Mouse (Mus musculus) myocyte (in vitro differentiated cells): ENCODE data around the gene Stmn1. TPM values are rescaled to one million over a fixed set of nuclear protein-coding genes. Genes with fewer than 3 reads are reported as not detected.
A peak's percentile ranks its signal among the peaks of the same experiment; 100 is the strongest.

Experiments
- H3K27me3 ChIP-seq: one replicate; pipeline ENCODE4 v1.6.1; 2011; ENCODE audit not compliant: control insufficient read depth, insufficient read depth, insufficient read length
- H3K36me3 ChIP-seq: one replicate; pipeline ENCODE4 v1.6.1; 2011; ENCODE audit not compliant: control insufficient read depth, insufficient read depth
- H3K4me2 ChIP-seq: one replicate; pipeline ENCODE4 v1.6.1; 2011; ENCODE audit warnings: low read depth, control low read depth
- H3K4me3 ChIP-seq: one replicate; pipeline ENCODE4 v1.5.1; 2011; ENCODE audit warnings: mild to moderate bottlenecking, control low read depth, moderate library complexity
- H3K79me2 ChIP-seq: one replicate; pipeline ENCODE4 v1.6.1; 2011; ENCODE audit not compliant: control insufficient read depth, insufficient read depth
- H3ac ChIP-seq: one replicate; pipeline ENCODE4 v1.6.1; 2011; ENCODE audit not compliant: control insufficient read depth, insufficient read length
- CEBPB ChIP-seq: IDR thresholded peaks from 2 replicates; pipeline ENCODE4 v1.6.1; 2011; ENCODE audit warnings: mild to moderate bottlenecking, moderate library complexity; ENCODE audit not compliant: poor library complexity, insufficient read depth, severe bottlenecking
- E2F4 ChIP-seq: IDR thresholded peaks from one replicate; pipeline ENCODE4 v1.6.1; 2011; ENCODE audit warnings: mild to moderate bottlenecking, control low read depth, moderate library complexity; ENCODE audit not compliant: insufficient read depth
- MAX ChIP-seq: IDR thresholded peaks from one replicate; pipeline ENCODE4 v1.6.1; 2011; ENCODE audit warnings: low read depth, mild to moderate bottlenecking, control low read depth
- MYOD1 ChIP-seq, 3 experiments: IDR thresholded peaks; one replicate each; pipeline ENCODE4 v1.6.1; 2011; ENCODE audit warnings: control low read depth in 2 of 3, low read depth in 2 of 3, mild to moderate bottlenecking in 2 of 3, moderate library complexity in 1 of 3; ENCODE audit not compliant: insufficient read length in 2 of 3, control insufficient read depth in 1 of 3
- MYOG ChIP-seq, 3 experiments: IDR thresholded peaks; one replicate each; pipeline ENCODE4 v1.6.1; 2011; ENCODE audit warnings: control low read depth in 2 of 3, low read depth in 2 of 3, mild to moderate bottlenecking in 2 of 3; ENCODE audit not compliant: insufficient read length in 2 of 3, control insufficient read depth in 1 of 3, insufficient read depth in 1 of 3
- POLR2A ChIP-seq: IDR thresholded peaks from one replicate; pipeline ENCODE4 v1.6.1; 2011; ENCODE audit warnings: low read depth, mild to moderate bottlenecking, control low read depth, moderate library complexity; ENCODE audit not compliant: insufficient read length
- POLR2AphosphoS2 ChIP-seq: IDR thresholded peaks from one replicate; pipeline ENCODE4 v1.6.1; 2011; ENCODE audit warnings: low read depth, control low read depth; ENCODE audit not compliant: insufficient read length
- REST ChIP-seq: IDR thresholded peaks from one replicate; pipeline ENCODE4 v1.6.1; 2011; ENCODE audit warnings: mild to moderate bottlenecking, control low read depth, moderate library complexity; ENCODE audit not compliant: insufficient read depth, insufficient read length
- SRF ChIP-seq: IDR thresholded peaks from one replicate; pipeline ENCODE4 v1.6.1; 2011; ENCODE audit warnings: low read depth; ENCODE audit not compliant: control insufficient read depth, insufficient read length
- TCF12 ChIP-seq: IDR thresholded peaks from one replicate; pipeline ENCODE4 v1.6.1; 2011; ENCODE audit warnings: mild to moderate bottlenecking, control low read depth; ENCODE audit not compliant: poor library complexity, insufficient read depth, severe bottlenecking
- TCF3 ChIP-seq: IDR thresholded peaks from one replicate; pipeline ENCODE4 v1.6.1; 2011; ENCODE audit warnings: low read depth, control low read depth; ENCODE audit not compliant: insufficient read length
- USF1 ChIP-seq: IDR thresholded peaks from one replicate; pipeline ENCODE4 v1.6.1; 2011; ENCODE audit warnings: low read depth, mild to moderate bottlenecking, control low read depth, moderate library complexity
- polyA plus RNA-seq: library from polyadenylated mRNA; unstranded; fragments of >200 nt; fragmentation: generic; extraction: Trizol; gene quantifications from one replicate; pipeline ENCODE4 v1.2.1, GENCODE M21; 2012; ENCODE audit warnings: missing spikeins

The Stmn1 gene
- polyA plus RNA-seq, 1 experiment: 213 TPM

DNA sequence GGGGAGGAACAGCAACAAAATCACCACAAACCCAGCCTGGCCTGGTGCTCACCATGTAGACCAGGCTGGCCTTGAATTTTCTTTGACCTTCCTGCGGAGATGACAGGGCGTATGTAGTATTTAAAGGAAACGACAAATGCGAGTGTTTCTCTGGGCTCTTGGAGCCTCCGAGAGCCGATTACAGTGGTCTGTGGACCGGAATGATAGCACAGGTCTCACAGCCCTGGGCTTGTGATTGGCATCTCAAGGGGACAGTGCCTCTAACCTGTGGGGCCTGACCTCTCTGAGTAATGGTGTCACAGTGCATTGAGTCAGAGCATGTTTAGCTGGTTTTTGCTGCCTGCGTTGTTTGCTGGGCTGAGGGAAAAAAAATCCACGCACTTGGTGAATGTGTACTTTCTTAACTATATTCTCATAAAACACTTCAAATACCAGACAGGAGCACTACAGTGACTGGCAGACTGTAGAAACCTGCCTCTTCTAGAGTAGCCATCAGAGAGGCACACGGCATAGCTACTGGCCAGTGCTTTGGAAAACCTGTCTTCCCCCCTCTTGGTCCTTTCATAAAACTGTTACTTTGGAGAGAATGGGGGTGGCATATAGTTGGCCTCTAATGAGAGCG lies 46.3 kb downstream of the Stmn1 start:
- TF ChIP-seq MYOD1 (IDR thresholded peaks at IDR 0.05; ENCODE audit: control insufficient read depth in 1 of 3, insufficient read length in 2 of 3, low read depth in 2 of 3) (no peak), USF1 (no peak), REST (no peak), MYOG (IDR thresholded peaks at IDR 0.05; ENCODE audit: control insufficient read depth in 1 of 3, insufficient read depth in 1 of 3, insufficient read length in 2 of 3, low read depth in 2 of 3) (no peak), SRF (no peak), TCF3 (no peak), TCF12 (no peak), E2F4 (no peak), MAX (no peak), POLR2AphosphoS2 (no peak), CEBPB (no peak), POLR2A (no peak)
- Histone ChIP-seq H3K4me3 (no peak overlapping the region), H3K27me3 (no peaks in the 10 kb centered on the region), H3ac (no peak overlapping the region), H3K79me2 (peaks cover 34% of the 10 kb centered on the region), H3K4me2 (no peak overlapping the region), H3K36me3 (no peaks in the 10 kb centered on the region)

GRCm38 (mm10) chr4:134515614-134516013 lies 47.5 kb downstream of the Stmn1 start:
- Histone ChIP-seq H3K36me3 (no peaks in the 10 kb centered on the region), H3K4me2 (no peak overlapping the region), H3K79me2 (peaks cover 38% of the 10 kb centered on the region), H3K4me3 (no peak overlapping the region), H3K27me3 (no peaks in the 10 kb centered on the region), H3ac (no peak overlapping the region)
- TF ChIP-seq TCF12: no peak

GRCm38 (mm10) chr4:134516981-134517380 lies 48.9 kb downstream of the Stmn1 start:
- Histone ChIP-seq H3K4me2 (peak overlapping the region; percentile 31), H3K79me2 (peaks cover 37% of the 10 kb centered on the region), H3K36me3 (no peaks in the 10 kb centered on the region), H3K27me3 (no peaks in the 10 kb centered on the region), H3K4me3 (no peak overlapping the region), H3ac (no peak overlapping the region)
- TF ChIP-seq REST: no peak

DNA sequence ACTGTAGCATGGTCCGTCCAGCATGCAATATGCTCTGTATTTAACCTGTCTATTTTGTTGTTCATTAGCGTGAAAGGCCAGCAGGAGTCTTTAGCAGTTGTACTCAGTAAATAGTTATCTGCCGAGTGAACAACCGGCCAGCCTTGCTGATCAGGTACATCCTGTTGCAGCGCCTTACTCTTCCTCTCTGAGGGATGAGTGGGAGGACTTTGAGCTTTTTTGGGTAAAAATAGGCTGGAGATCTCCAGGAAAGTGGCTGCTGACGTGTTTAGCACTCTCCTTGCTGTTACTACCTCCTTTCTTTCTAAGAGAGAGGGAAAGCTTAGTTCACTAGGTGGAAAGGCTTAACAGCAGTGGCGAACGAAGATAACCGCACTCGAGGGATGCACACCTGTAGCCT lies 49.6 kb downstream of the Stmn1 start:
- Histone ChIP-seq H3ac (no peak overlapping the region), H3K36me3 (no peaks in the 10 kb centered on the region), H3K4me2 (no peak overlapping the region), H3K79me2 (peaks cover 37% of the 10 kb centered on the region), H3K27me3 (no peaks in the 10 kb centered on the region), H3K4me3 (no peak overlapping the region)
- TF ChIP-seq MYOD1 (IDR thresholded peaks at IDR 0.05; ENCODE audit: control insufficient read depth in 1 of 3, insufficient read length in 2 of 3, low read depth in 2 of 3) (no peak), TCF3 (no peak), MYOG (IDR thresholded peaks at IDR 0.05; ENCODE audit: control insufficient read depth in 1 of 3, insufficient read depth in 1 of 3, insufficient read length in 2 of 3, low read depth in 2 of 3) (no peak), MAX (no peak), POLR2A (no peak), POLR2AphosphoS2 (no peak), USF1 (no peak), REST (no peak), TCF12 (no peak), E2F4 (no peak), SRF (no peak), CEBPB (no peak)

DNA sequence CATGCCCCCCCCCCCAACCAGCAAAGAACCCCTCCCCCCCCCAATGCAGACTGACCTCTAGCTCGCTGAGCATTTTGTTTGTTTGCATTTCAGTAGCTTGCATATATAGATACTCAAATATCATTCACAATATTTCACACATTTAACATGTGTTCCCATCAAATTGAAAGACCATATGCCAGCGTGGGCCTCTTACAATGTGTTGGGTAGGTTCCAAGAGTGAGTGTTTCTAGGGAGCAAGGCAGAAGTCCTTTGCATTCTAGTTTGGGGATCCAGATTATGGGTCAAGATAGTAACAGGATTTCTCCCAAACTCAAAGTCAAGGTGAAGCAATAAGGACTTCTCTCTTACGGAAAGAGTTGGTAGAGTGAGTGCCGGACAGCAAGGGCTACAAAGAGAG lies 50.4 kb downstream of the Stmn1 start:
- H3K27me3 ChIP-seq: no peaks in the 10 kb centered on the region
- H3ac ChIP-seq: no peak overlapping the region
- no peak overlapping the region for H3K4me3 ChIP-seq
- no peak overlapping the region for H3K4me2 ChIP-seq
- peaks cover 36% of the 10 kb centered on the region for H3K79me2 ChIP-seq
- no peaks in the 10 kb centered on the region for H3K36me3 ChIP-seq
- TF ChIP-seq MYOD1 (IDR thresholded peaks at IDR 0.05; ENCODE audit: control insufficient read depth in 1 of 3, insufficient read length in 2 of 3, low read depth in 2 of 3) (no peak), USF1 (no peak), REST (no peak), POLR2A (no peak), TCF3 (no peak), POLR2AphosphoS2 (no peak), E2F4 (no peak), MYOG (IDR thresholded peaks at IDR 0.05; ENCODE audit: control insufficient read depth in 1 of 3, insufficient read depth in 1 of 3, insufficient read length in 2 of 3, low read depth in 2 of 3) (no peak), SRF (no peak), CEBPB (no peak)
